Mouse (Mus musculus) ES-Bruce4 (cell line): ENCODE results near the gene Kcnk12.

Experiments used
- CTCF ChIP-seq: IDR thresholded peaks from one replicate; pipeline ENCODE4 v1.8.1; 2011; ENCODE audit warnings: low read depth, low read length
- POLR2A ChIP-seq: IDR thresholded peaks from one replicate; pipeline ENCODE4 v1.8.1; 2011; ENCODE audit warnings: low read length; ENCODE audit not compliant: insufficient read depth

DNA sequence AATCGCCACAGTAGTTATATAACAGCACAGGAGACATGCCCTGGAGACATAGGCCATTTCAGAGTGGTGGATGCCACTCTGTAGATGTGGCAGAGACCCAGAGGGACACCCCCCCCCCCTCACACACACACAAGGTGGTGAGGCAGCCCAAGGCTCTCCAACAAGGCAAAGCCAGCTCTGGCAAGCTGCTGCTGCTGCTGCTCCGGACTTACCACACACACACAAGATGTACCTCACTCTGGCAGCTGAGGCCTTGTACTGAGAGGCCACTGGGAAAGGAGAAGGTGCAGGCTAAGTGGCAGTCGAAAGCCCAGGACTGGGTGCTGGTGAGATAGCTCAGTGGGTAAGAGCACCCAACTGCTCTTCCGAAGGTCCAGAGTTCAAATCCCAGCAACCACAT is 10.1 kb downstream of the Kcnk12 start:
- TF ChIP-seq CTCF (no peak), POLR2A (no peak)
